Mouse (Mus musculus): ENCODE data around the gene Pja2.
"Not testable (repeated sequence)": the region's sequence is repeated elsewhere in the genome, so short reads cannot be mapped to it uniquely, and the experiment has no call there.

Pja2 gene

DNA sequence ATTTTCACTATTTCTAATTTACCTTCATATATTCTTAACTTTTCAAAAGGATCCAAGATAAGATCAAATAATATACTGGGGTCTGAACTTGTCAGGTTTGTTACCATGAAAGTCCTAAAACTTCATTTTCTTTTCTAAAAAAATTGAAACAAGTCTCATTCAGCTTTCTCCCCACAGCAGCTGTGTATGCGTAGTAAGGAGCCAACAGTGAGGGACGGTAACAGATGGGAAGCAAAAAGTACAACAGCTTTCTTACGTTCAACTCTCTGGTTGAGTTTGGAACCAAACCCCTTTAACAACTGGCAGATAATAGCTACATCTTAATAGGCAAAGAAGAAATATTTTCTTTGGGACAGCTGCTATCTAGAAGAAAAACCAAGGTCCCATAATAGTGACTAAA lies 50.3 kb downstream of the Pja2 start:
- not testable (repeated sequence) for DNase-seq (ENCODE audit: low spot score in 2 of 2)

DNA sequence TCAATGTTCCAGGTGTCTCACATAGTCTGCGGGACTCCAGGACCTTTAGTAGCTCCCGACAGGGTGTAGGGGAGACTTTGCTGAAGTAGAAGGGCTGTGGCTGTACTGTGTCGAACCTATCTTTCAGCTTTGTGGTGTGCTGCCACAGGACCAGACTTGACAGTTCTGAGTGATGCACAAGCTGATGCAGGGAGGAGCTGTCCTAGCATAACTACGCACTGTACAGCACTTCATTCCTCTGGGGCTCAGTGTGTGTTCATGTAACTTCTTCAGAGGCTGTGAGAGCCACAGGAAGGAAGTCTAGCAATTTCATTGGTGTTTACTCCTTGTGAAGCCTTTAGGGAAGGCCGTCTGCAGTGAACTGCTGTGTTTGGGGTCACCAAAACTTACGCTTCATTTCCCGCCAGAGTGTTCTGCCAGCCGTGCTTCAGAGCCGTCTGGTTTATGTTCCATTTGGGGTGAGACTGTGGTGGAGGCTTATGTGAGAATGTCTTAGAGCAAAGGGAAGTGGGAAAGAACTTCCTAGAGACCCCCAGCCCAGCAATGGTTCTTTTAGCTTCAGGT lies 54.0 kb downstream of the Pja2 start:
- DNase-seq (ENCODE audit: low spot score in 2 of 2): no peak

- no peak for DNase-seq (ENCODE audit: low spot score in 2 of 2)
Measured at GRCm38 (mm10) chr17:64276666-64277065, 55.0 kb downstream of the Pja2 start.

DNA sequence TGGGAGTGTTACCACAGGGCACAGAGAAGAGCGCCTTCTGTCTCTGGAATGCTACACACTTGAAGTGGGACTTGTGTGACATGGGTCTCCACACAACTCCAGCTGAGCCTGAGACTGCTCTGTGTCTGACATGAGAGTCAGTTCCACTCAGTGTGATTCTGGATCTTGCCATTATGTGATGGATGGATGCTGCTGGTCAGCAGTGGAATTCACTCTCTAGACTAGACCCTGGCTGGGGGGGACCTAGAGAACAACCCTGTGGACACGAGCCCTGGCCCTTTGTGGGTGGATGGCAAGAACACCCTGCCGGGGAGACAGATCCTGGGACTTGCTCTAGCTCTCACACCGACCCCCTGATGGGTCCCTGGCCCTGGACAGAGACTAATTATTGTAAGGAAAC lies 56.5 kb downstream of the Pja2 start:
- DNase-seq (ENCODE audit: low spot score in 2 of 2): no peak

DNA sequence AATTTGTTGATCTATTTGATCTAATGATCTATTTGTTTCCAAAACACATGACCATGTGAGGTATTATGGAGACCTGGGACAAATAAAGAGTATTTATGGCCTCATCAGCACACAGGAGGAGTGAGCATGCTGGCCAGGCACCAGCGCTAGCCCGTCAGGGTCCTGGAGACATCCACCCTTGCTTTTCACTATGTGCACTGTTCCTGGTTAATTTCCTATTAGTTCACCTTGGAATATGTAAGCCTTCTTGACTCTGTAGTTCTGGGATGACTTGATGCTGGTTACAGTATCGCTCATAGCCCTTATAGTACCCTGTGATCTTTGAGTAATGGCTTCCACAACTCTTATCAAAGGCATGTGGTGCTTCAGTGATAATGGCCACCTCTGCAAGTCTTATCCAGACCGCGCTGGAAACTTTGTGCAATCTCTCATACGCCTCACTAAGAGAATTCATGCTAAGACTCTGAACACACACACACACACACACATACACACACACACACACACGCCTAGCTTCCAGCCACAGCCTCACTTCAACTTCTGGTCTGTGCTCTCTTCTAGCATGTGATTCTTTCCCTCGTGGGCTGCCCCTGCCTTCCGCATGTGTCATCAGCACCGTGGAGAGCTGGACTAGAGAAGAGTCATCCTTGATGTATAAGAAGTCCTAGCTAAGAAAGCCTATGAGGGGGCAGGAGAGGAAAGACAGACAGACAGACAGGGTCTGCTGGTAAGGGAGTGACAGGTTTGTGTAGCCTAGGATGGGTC lies 57.2 kb downstream of the Pja2 start:
- no peak for DNase-seq (ENCODE audit: low spot score in 2 of 2)

- no peak for DNase-seq (ENCODE audit: low spot score in 2 of 2)
Measured at GRCm38 (mm10) chr17:64260571-64260970, 71.1 kb downstream of the Pja2 start.

DNA sequence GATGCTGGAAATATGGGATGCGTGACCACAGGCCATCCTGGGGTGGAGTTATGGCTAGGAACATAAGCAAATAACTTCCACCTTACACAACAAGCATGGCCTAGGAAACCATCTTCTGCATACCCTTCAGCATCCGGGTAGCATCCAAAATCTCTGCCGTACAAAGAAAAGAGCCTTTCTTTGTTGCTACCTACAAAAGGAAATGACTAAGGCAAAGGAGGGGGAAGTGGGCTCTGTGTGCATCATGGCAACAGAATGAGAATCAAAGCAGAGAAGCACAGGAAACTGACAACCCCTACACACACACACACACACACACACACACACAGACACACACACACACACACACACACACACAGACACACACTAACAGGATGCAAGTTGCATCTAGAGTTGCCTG lies 83.5 kb downstream of the Pja2 start:
- DNase-seq (ENCODE audit: low spot score in 2 of 2): no peak

DNA sequence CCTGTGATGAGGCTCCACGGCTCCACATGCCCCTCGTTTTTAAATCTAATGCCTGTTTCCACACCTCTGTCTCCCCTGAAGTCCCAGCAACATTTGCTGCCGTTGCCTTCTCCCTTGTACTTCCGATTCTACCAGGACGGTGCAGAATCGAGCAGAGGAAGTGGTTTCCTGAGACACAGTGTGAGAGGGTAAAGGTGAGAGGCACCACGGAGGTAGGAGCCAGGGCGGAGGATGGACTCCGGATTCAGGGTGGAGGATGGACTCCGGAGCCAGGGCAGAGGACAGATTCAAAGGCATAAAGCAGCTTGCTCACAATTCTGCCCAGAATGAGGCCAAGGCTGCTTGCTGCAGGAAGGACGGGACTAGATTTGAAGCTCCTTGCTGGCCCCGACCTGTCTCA lies 88.8 kb downstream of the Pja2 start:
- DNase-seq (ENCODE audit: low spot score in 2 of 2): no peak

GRCm38 (mm10) chr17:64242310-64242859 lies 89.3 kb downstream of the Pja2 start:
- DNase-seq (ENCODE audit: low spot score in 2 of 2): no peak

- no peak for DNase-seq (ENCODE audit: low spot score in 2 of 2)
Measured at GRCm38 (mm10) chr17:64241544-64242292, 90.0 kb downstream of the Pja2 start.

- DNase-seq (ENCODE audit: low spot score in 2 of 2): no peak
Measured at GRCm38 (mm10) chr17:64232134-64232533, 99.6 kb downstream of the Pja2 start.

GRCm38 (mm10) chr17:64231637-64232036 lies 100.1 kb downstream of the Pja2 start:
- not testable (repeated sequence) for DNase-seq (ENCODE audit: low spot score in 2 of 2)

DNA sequence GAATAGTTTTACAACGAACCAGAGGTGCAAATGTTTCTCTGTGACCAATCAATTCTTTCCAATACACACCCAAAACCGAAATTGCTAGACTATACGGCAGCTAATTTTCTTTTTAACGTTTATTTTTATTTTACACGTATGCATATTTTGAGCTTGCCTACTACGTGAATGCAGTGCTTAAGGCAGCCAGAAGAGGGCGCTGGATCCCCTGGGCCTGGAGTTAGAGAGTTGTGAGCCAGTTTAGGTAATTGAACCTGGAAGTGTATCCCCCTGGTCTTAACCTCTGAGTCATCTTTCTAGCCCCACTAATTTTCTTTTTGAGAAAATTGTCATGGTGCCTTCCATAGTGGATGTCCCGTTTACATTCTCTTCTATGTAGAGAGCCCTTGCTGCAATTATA lies 100.5 kb downstream of the Pja2 start:
- DNase-seq (ENCODE audit: low spot score in 2 of 2): no peak
